Mouse (Mus musculus): Measurements from ENCODE around the gene Adam1a. TPM values are rescaled to one million over a fixed set of nuclear protein-coding genes. Genes with fewer than 3 reads are reported as not detected.

Gene Adam1a
- polyA plus RNA-seq (2016; fragmentation: Nextera tagmentation; extraction: Ambion mirVana) = 1.8 and 1.9 TPM in 2 replicates

DNA sequence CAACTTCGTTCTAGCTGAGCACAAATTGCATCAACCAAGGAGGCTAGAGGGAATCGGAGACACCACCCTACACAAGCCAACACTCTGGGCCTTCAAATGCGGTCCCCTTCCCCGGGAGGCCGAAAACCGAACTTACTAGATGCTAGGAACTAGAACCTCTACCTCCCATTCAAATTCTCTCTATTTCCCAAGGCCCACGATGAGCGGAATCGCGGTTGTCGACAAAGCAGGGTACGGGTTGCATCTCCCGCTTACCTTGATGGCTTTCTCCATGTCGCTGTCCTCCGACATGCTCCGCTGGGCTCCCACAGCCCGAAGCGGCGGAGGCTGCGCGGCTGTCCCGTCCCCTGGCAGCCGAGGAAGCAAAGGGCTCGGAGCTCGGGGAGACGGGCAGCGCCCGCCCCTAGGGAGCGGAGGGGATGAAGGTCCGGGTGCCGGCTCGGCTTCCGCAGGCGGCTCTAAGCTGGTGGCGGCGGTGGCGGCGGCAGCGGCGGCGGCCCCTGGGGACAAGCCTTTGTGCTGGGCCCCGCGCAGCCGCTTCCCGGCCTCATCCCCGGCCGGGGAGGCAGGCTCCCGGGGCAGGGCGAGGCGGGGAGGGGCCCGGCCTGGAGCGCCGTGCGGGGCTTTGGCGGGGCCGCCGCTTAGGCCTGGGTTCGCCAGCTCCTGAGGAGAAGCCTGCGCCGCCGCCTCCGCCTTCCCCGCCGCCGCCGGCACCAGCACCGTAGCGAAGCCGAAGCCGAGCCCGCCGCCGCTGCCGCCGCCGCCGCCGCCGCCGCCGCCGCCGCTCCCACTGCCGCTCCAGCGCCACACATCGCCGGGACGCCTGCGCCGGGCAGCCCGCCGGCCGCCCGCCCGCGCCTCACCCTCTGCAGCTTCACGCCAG, at the start of gene Adam1a, which contains the start of gene Gm42878:
Gene Adam1a, minus strand, starts transcription at position 573 of the 883 bp plus-strand sequence.
Gene Gm42878, minus strand, starts transcription at position 573 of the 883 bp plus-strand sequence.
- H3K4me3 ChIP-seq (replicated peaks) = peak within 1 kb of the TSS; percentile 100
- 1% methylated on average over 52 of the region's 97 CpGs for WGBS
- H3K27ac ChIP-seq = peak within 1 kb of the TSS; percentile 96
- H3K4me1 ChIP-seq (replicated peaks) = peaks cover 16% of the 10 kb centered on the region
- ATAC-seq (ENCODE audit: insufficient number of reproducible peaks, insufficient read depth, low FRiP score, low TSS enrichment, low read depth) = peak; percentile 3; the same call in 1 of the 2 replicates
- peak within 1 kb of the TSS; percentile 93 for H3K4me2 ChIP-seq
- H3K36me3 ChIP-seq = peaks cover 3% of the 10 kb centered on the region; the same call in 1 of the 2 replicates
- no peaks in the 10 kb centered on the region for H3K9me3 ChIP-seq
- no peaks in the 10 kb centered on the region for H3K27me3 ChIP-seq
- peak within 1 kb of the TSS; percentile 97 for H3K9ac ChIP-seq (replicated peaks)

DNA sequence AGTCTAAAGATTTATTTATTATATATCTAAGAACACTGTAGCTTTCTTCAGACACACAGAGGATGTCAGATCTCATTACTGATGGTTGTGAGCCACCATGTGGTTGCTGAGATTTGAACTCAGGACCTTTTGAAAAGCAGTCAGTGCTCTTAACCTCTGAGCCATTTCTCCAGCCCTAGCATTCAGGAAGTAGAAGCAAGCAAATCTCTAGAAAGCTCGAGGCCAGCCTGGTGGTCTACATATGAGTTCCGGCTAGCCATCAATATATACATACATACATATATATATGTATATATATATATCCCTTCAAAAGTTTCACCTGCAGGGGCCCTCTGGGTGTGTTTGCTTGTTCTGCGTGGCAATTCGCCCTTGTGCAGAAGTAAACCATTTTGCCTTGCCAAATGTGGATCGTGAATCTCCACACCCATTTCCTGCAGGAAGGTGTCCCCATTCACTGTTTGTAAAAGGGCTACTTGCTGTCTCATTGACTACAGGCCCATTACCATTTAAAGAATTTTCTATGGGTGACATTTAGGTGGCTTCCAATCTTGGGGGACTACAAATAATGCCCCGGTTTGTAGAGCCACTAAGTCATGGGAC, 49.5 kb upstream of the Adam1a start:
- Histone ChIP-seq H3K4me1 (replicated peaks) (peaks cover 29% of the 10 kb centered on the region), H3K9me3 (no peaks in the 10 kb centered on the region), H3K27me3 (no peaks in the 10 kb centered on the region), H3K4me2 (peak overlapping the region; percentile 91; the same call in 1 of the 2 replicates), H3K36me3 (peaks cover 10% of the 10 kb centered on the region; the same call in 1 of the 2 replicates), H3K27ac (peak overlapping the region; percentile 93; the same call in 1 of the 2 replicates), H3K4me3 (replicated peaks) (peak overlapping the region; percentile 81; the same call in 1 of the 2 replicates), H3K9ac (replicated peaks) (no peak overlapping the region)
- WGBS = 87% methylated on average over 6 of the region's 6 CpGs
- no peak for ATAC-seq (ENCODE audit: insufficient number of reproducible peaks, insufficient read depth, low FRiP score, low TSS enrichment, low read depth)

DNA sequence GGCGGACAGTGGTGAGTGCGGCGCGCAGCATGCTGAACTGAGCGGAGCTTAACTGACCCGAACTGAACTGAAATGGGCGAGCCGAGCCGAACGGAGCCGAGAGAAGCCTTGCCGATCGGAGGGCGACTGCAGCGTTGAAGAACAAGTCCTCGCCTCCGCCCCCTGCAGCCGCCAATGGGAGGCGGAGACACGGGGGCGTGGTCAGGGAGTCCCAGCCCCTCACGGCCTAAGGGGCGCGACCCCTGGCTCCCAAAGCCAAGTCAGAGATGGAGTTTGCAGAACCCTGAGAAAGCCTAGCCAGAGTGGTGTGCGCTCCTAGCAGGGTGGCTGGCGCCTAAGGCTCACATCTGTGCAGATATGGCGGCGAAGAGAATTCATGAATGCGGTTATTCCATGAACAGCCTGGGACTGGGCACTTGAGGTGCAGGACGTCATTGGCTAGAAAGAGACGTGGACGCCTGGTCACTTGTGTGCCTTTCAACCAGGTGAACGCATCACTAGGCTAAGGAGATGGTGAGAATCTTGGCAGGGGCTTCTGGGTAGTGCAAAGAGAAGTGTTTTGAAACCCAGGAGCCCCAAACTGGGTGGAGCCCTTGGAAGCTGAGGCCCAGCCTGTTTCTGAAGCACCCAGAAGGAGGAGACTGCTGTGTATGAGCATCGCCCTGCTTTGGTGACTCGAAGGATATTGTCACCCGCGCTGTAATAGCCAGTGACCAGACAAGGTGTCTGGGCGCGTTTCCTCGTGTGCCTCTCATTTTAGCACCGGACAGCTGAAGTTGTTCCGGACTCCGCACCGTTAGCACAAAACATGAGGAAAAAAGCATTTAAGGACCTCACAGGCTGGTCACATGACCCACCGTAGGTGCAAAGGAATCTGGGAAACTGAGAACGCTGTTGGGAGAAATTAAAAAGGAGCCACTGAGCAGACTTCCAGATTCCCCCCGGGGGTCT, 48.4 kb upstream of the Adam1a start, which contains the start of gene Aldh2:
Gene Aldh2, minus strand, starts transcription at position 374 of the 951 bp plus-strand sequence.
- Histone ChIP-seq H3K9ac (replicated peaks) (peak within 1 kb of the TSS; percentile 90), H3K27ac (peak within 1 kb of the TSS; percentile 93), H3K4me1 (replicated peaks) (peaks cover 29% of the 10 kb centered on the region), H3K36me3 (peaks cover 10% of the 10 kb centered on the region; the same call in 1 of the 2 replicates), H3K9me3 (no peaks in the 10 kb centered on the region), H3K4me3 (replicated peaks) (peak within 1 kb of the TSS; percentile 81), H3K27me3 (no peaks in the 10 kb centered on the region), H3K4me2 (peak within 1 kb of the TSS; percentile 91)
- peak; percentile 82 for ATAC-seq (ENCODE audit: insufficient number of reproducible peaks, insufficient read depth, low FRiP score, low TSS enrichment, low read depth)
- WGBS = 2% methylated on average over 47 of the region's 47 CpGs

DNA sequence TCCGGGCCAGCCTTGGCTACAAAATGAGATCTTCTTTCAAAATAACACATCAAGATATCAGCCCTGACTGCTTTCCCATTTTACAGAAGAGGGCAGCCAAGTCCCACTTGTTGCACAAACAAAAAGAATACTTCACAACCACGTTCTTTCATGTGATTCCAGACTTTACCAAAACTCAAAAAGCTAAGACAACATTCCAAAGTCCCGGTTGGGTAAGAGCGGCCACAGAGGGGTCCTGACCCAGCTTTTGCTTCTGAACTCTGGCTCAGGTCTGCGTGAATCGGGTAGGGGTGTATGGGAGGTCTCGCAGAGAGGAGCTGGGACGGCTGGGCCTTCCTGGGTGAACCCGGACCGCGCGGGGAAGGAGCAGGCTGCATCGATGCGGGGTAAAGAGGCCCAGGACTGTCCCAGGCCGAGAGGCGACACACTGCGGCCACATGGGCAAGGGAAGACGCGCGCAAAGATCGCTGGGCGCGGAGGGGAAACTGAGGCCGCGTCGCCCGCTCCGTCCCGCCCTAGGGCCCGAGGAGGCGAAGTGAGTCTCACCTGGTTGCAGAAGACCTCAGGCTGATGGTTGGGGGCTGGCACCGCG, 47.6 kb upstream of the Adam1a start:
- ATAC-seq (ENCODE audit: insufficient number of reproducible peaks, insufficient read depth, low FRiP score, low TSS enrichment, low read depth) = peak; percentile 53; the same call in 1 of the 2 replicates
- Histone ChIP-seq H3K4me2 (peak overlapping the region; percentile 91), H3K4me1 (replicated peaks) (peaks cover 29% of the 10 kb centered on the region), H3K4me3 (replicated peaks) (peak overlapping the region; percentile 81), H3K36me3 (peaks cover 10% of the 10 kb centered on the region; the same call in 1 of the 2 replicates), H3K9ac (replicated peaks) (peak overlapping the region; percentile 90), H3K9me3 (no peaks in the 10 kb centered on the region), H3K27me3 (no peaks in the 10 kb centered on the region), H3K27ac (peak overlapping the region; percentile 93)
- WGBS = 4% methylated on average over 33 of the region's 33 CpGs

DNA sequence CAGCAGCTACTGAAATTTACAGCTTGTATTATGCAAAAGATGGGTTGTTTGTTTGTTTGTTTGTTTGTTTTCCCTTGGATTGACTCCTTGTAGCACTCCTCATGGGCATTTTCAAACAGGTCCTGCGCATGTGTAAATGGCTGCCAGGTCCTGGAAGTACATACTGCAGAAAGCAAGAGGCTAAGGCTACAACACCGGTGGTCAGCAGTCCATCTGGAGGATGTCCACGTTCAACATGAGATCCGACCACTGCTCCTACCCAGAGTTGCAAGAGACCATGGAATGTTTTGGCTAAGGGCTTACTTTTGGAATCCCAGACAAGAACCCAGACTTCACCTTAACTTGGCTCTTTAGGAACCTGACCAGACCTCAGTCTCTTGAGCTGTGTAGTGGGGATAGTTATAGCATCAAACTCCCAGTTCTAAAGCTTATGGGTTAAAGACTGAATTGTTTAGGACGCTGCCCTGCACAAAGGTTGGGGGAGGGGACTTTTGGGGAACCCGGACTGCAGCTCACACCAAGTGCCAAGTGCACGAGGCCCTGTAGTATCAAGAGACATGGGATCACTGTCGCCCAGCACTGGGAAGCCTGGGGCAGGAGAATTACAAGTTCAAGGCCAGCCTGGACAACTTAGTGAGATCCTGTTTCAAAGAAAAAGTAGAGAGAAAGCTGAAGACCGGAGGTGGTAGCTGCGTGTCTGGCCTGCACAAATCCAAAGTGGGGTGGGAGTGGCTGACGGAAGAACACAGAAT, 47.0 kb upstream of the Adam1a start:
- H3K9me3 ChIP-seq = no peaks in the 10 kb centered on the region
- ATAC-seq (ENCODE audit: insufficient number of reproducible peaks, insufficient read depth, low FRiP score, low TSS enrichment, low read depth) = no peak
- no peaks in the 10 kb centered on the region for H3K27me3 ChIP-seq
- H3K4me2 ChIP-seq = peak overlapping the region; percentile 91
- peak overlapping the region; percentile 90; the same call in 1 of the 2 replicates for H3K9ac ChIP-seq (replicated peaks)
- no peak overlapping the region for H3K27ac ChIP-seq
- peaks cover 29% of the 10 kb centered on the region for H3K4me1 ChIP-seq (replicated peaks)
- 61% methylated on average over 11 of the region's 11 CpGs for WGBS
- H3K4me3 ChIP-seq (replicated peaks) = peak overlapping the region; percentile 81
- peaks cover 10% of the 10 kb centered on the region; the same call in 1 of the 2 replicates for H3K36me3 ChIP-seq

DNA sequence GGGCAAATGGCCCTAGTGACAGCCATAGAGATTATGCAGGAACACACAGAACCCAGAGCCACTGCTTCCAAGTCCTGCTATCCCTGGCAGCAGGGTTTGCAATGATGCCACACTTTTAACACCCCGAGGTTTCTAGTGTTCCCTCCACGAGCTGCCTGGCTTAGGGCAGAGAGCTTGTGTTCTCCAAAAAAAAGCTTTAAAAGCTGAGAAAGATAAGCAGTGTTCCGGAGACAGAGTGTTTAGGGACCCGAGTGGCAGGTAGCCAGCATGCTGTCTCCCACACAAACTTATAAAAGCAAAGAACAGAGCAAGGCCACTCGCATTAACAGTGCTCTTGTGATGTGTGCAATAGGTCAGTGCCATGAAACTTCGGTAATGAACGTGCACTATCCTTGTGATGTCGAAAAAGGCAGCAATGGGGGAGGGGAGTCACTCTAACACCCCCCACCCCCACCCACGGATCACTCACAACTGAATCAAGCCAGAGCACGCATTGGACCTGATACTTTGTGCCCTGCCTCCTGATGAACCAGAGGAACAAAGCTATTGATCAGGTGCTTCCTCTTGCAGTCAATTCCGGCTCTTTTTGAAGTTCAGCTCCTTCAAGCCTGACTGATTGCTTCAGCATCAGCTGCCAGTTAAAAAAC, 46.3 kb upstream of the Adam1a start:
- Histone ChIP-seq H3K4me3 (replicated peaks) (0 out of 2 replicates have a peak overlapping the region, but pooled peaks have one; percentile 1), H3K27ac (no peak overlapping the region), H3K27me3 (no peaks in the 10 kb centered on the region), H3K9ac (replicated peaks) (no peak overlapping the region), H3K4me2 (peak overlapping the region; percentile 91), H3K9me3 (no peaks in the 10 kb centered on the region), H3K36me3 (peaks cover 10% of the 10 kb centered on the region; the same call in 1 of the 2 replicates), H3K4me1 (replicated peaks) (peaks cover 29% of the 10 kb centered on the region)
- ATAC-seq (ENCODE audit: insufficient number of reproducible peaks, insufficient read depth, low FRiP score, low TSS enrichment, low read depth) = no peak
- 75% methylated on average over 11 of the region's 11 CpGs for WGBS

DNA sequence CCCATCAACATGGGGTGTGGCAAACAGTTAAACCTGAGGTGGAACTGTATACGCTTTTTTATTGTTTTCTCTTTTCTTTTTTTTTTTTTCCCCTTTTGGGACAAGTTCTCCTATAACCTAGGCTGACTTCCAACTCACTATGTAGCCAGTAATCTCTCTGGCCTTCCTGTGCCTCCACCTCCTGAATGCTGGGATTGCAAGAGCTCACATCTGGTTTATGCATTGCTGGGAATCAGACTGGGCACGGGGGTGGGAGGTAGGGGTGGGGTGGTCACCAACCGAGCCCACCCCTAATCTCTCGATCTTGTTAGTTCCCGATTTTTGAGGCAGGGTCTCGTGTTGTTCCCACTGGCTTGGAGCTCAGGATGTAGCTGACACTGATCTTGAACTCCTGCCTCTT, 44.6 kb upstream of the Adam1a start:
- no peak overlapping the region for H3K4me3 ChIP-seq (replicated peaks)
- H3K9ac ChIP-seq (replicated peaks) = no peak overlapping the region
- H3K9me3 ChIP-seq = no peaks in the 10 kb centered on the region
- ATAC-seq (ENCODE audit: insufficient number of reproducible peaks, insufficient read depth, low FRiP score, low TSS enrichment, low read depth) = no peak
- H3K27me3 ChIP-seq = no peaks in the 10 kb centered on the region
- H3K36me3 ChIP-seq = peaks cover 10% of the 10 kb centered on the region; the same call in 1 of the 2 replicates
- WGBS = 76% methylated on average over 6 of the region's 6 CpGs
- no peak overlapping the region for H3K4me2 ChIP-seq
- H3K27ac ChIP-seq = no peak overlapping the region
- peaks cover 29% of the 10 kb centered on the region for H3K4me1 ChIP-seq (replicated peaks)

DNA sequence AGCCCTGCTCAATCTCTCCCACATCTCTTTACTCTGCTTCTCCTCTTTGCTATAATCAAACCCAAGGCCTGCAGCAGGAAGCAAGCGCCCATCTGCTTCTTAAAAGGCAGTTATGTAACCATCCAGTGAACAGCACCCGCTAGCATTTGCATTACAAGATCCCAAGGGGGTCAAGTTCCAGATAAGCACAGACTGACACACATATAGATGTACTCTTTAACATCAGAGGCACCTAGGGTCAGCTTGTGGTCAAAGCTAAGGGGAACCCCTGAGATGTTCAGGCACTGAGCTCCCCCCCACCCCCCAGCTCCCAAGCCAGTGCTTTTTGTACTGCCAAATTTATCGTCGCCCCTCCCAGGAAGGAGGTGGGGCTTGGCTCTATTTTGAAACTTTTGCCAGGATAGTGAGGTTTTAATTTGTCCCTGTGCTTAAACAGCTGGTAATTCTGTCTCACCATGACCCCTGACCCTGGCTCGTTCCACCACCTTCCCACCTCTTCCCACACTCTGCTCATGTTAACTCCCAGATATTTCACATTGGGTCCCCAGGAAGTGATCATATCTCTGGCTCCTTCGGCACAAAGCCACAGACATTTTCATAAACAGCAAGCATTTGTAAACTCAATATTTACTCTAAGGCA, 41.2 kb upstream of the Adam1a start:
- peaks cover 8% of the 10 kb centered on the region; the same call in 1 of the 2 replicates for H3K36me3 ChIP-seq
- no peak overlapping the region for H3K4me3 ChIP-seq (replicated peaks)
- ATAC-seq (ENCODE audit: insufficient number of reproducible peaks, insufficient read depth, low FRiP score, low TSS enrichment, low read depth) = no peak
- no peak overlapping the region for H3K27ac ChIP-seq
- H3K27me3 ChIP-seq = no peaks in the 10 kb centered on the region
- H3K4me1 ChIP-seq (replicated peaks) = peaks cover 12% of the 10 kb centered on the region
- WGBS = 67% methylated on average over 6 of the region's 6 CpGs
- no peaks in the 10 kb centered on the region for H3K9me3 ChIP-seq
- H3K4me2 ChIP-seq = no peak overlapping the region
- H3K9ac ChIP-seq (replicated peaks) = no peak overlapping the region

DNA sequence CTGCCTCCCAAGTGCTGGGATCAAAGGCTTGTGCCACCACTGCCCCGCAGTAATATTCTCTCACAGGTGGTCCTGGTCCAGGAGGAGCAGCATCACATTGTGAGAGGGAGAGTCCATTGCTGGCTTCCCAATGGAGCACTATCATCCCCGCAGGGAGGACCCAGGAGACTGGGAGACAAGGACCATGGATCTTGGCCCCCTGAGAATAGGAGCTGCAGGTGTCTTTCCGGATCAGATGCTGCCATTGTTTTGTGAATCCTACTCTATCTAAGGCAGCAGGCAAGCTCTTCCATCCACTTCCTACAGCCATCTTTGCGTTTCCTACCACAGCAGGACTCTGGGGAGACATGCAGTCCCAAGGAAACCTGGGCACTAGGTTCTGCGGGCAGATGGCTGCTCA, 40.4 kb upstream of the Adam1a start:
- no peaks in the 10 kb centered on the region for H3K9me3 ChIP-seq
- H3K4me2 ChIP-seq = no peak overlapping the region
- H3K36me3 ChIP-seq = peaks cover 10% of the 10 kb centered on the region; the same call in 1 of the 2 replicates
- 92% methylated on average over 5 of the region's 5 CpGs for WGBS
- H3K9ac ChIP-seq (replicated peaks) = no peak overlapping the region
- peaks cover 9% of the 10 kb centered on the region for H3K4me1 ChIP-seq (replicated peaks)
- H3K27me3 ChIP-seq = no peaks in the 10 kb centered on the region
- no peak for ATAC-seq (ENCODE audit: insufficient number of reproducible peaks, insufficient read depth, low FRiP score, low TSS enrichment, low read depth)
- no peak overlapping the region for H3K4me3 ChIP-seq (replicated peaks)
- H3K27ac ChIP-seq = no peak overlapping the region

Measured in limb, embryonic 12.5 days (tissue).